Mouse (Mus musculus): ENCODE measurements around the gene Ampd2. TPM values are rescaled to one million over a fixed set of nuclear protein-coding genes. Genes with fewer than 3 reads are reported as not detected.
A peak's percentile ranks its signal among the peaks of the same experiment; 100 is the strongest.

Ampd2 gene
- polyA plus RNA-seq, 1 experiment from 2014 or later: 66.2 TPM

- no peaks in the 10 kb centered on the region for H3K4me1 ChIP-seq (replicated peaks)
- H3K36me3 ChIP-seq: no peaks in the 10 kb centered on the region
- no peak overlapping the region for H3K27ac ChIP-seq (replicated peaks)
- WGBS: 91% methylated on average over 1 of the region's 1 CpGs
- no peak overlapping the region for H3K4me2 ChIP-seq
- H3K27me3 ChIP-seq: no peaks in the 10 kb centered on the region
- no peaks in the 10 kb centered on the region for H3K9me3 ChIP-seq
- no peak overlapping the region for H3K4me3 ChIP-seq
- H3K9ac ChIP-seq: no peak overlapping the region
- no peak for ATAC-seq (ENCODE audit: low FRiP score, low read depth)
These were observed 7.7 kb upstream of the Ampd2 start for GRCm38 (mm10) chr3:108094146-108094545.

GRCm38 (mm10) chr3:108093306-108093705, 6.9 kb upstream of the Ampd2 start:
- no peak for ATAC-seq (ENCODE audit: low FRiP score, low read depth)
- H3K9me3 ChIP-seq: no peaks in the 10 kb centered on the region
- H3K4me1 ChIP-seq (replicated peaks): no peaks in the 10 kb centered on the region
- H3K4me2 ChIP-seq: no peak overlapping the region
- H3K36me3 ChIP-seq: no peaks in the 10 kb centered on the region
- H3K27me3 ChIP-seq: no peaks in the 10 kb centered on the region
- no peak overlapping the region for H3K4me3 ChIP-seq
- H3K27ac ChIP-seq (replicated peaks): no peak overlapping the region
- no peak overlapping the region for H3K9ac ChIP-seq
- WGBS: 60% methylated on average over 6 of the region's 6 CpGs

DNA sequence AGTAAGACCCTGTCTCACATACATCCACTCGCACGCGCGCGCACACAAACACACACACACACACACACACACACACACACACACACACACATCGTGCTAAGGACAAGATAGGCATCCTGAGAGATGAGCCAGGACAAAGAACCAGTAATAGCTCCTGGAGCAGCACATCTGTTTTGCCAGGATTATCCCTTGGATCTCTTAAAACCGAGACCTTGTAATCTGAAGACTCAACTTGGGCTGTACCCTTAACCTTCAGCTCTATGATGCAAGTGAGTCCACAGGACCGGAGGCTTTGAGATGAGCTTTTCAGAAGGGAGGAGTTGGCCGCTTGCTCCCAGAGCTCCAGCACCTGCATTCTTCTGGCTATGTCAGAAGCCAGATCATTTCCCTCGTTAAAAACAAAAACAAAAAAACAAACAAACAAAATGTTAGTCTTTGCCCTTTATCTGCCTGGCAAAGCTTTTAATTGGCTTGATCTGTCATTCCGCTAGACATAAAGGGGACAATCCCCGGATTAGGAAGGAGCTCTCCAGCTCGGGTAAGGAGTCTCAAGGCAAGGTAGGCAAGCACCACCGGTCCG, 6.2 kb upstream of the Ampd2 start, which contains the start of gene Gnat2:
Gene Gnat2 (plus strand): TSS at position 254 of the 580 bp plus-strand sequence.
- no peak within 1 kb of the TSS for H3K27ac ChIP-seq (replicated peaks)
- ATAC-seq (ENCODE audit: low FRiP score, low read depth): no peak
- H3K9ac ChIP-seq: no peak within 1 kb of the TSS
- no peaks in the 10 kb centered on the region for H3K9me3 ChIP-seq
- 87% methylated on average over 15 of the region's 15 CpGs for WGBS
- no peak within 1 kb of the TSS for H3K4me3 ChIP-seq
- H3K27me3 ChIP-seq: no peaks in the 10 kb centered on the region
- H3K36me3 ChIP-seq: no peaks in the 10 kb centered on the region
- H3K4me1 ChIP-seq (replicated peaks): no peaks in the 10 kb centered on the region
- H3K4me2 ChIP-seq: no peak within 1 kb of the TSS

- H3K9ac ChIP-seq: no peak overlapping the region
These were observed 5.6 kb upstream of the Ampd2 start for GRCm38 (mm10) chr3:108092030-108092429.

GRCm38 (mm10) chr3:108090561-108090960, 4.1 kb upstream of the Ampd2 start:
- Histone ChIP-seq H3K9ac (no peak overlapping the region), H3K9me3 (no peaks in the 10 kb centered on the region)
- WGBS: 83% methylated on average over 2 of the region's 2 CpGs

More at GRCm38 (mm10) chr3:108092030-108092429, 5.6 kb upstream of the Ampd2 start:
- H3K4me3 ChIP-seq: no peak overlapping the region
- ATAC-seq (ENCODE audit: low FRiP score, low read depth): no peak
- no peaks in the 10 kb centered on the region for H3K4me1 ChIP-seq (replicated peaks)
- H3K9me3 ChIP-seq: no peaks in the 10 kb centered on the region
- H3K27ac ChIP-seq (replicated peaks): no peak overlapping the region
- no peak overlapping the region for H3K4me2 ChIP-seq
- H3K36me3 ChIP-seq: no peaks in the 10 kb centered on the region
- 84% methylated on average over 6 of the region's 6 CpGs for WGBS
- no peaks in the 10 kb centered on the region for H3K27me3 ChIP-seq

DNA sequence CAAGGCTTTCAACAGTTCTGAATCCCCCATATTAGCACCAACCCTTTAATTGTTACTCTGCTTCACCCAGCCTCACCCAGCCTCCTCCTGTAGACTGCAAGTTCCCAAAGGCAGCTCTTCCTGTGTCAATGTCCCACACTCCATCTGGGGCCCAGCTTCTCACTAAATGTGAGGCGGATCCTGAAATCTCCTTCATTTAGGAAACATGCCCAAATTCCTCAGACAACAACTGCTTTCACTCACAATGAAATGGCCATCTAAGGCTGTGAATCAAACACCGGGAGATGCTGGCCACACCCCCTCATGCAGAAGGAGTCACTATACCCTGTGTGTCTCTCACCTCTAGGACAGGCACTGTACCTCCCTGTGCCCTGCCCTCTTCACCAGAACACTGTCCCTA, 3.5 kb upstream of the Ampd2 start:
- Histone ChIP-seq H3K27ac (replicated peaks) (no peak overlapping the region), H3K9ac (no peak overlapping the region), H3K36me3 (no peaks in the 10 kb centered on the region), H3K27me3 (no peaks in the 10 kb centered on the region), H3K4me1 (replicated peaks) (peaks cover 18% of the 10 kb centered on the region), H3K9me3 (no peaks in the 10 kb centered on the region), H3K4me3 (no peak overlapping the region), H3K4me2 (no peak overlapping the region)
- no peak for ATAC-seq (ENCODE audit: low FRiP score, low read depth)
- WGBS: 36% methylated on average over 2 of the region's 2 CpGs

More at GRCm38 (mm10) chr3:108090561-108090960, 4.1 kb upstream of the Ampd2 start:
- Histone ChIP-seq H3K4me2 (no peak overlapping the region), H3K27ac (replicated peaks) (no peak overlapping the region), H3K36me3 (no peaks in the 10 kb centered on the region), H3K4me1 (replicated peaks) (peaks cover 13% of the 10 kb centered on the region), H3K4me3 (no peak overlapping the region), H3K27me3 (no peaks in the 10 kb centered on the region)
- no peak for ATAC-seq (ENCODE audit: low FRiP score, low read depth)

- ATAC-seq (ENCODE audit: low FRiP score, low read depth): no peak
- no peaks in the 10 kb centered on the region for H3K36me3 ChIP-seq
- peaks cover 28% of the 10 kb centered on the region for H3K4me1 ChIP-seq (replicated peaks)
- WGBS: 32% methylated on average over 5 of the region's 5 CpGs
- no peak overlapping the region for H3K4me2 ChIP-seq
- H3K9ac ChIP-seq: no peak overlapping the region
- H3K27me3 ChIP-seq: no peaks in the 10 kb centered on the region
- no peak overlapping the region for H3K4me3 ChIP-seq
- H3K9me3 ChIP-seq: no peaks in the 10 kb centered on the region
- no peak overlapping the region for H3K27ac ChIP-seq (replicated peaks)
These were observed 2.5 kb upstream of the Ampd2 start for GRCm38 (mm10) chr3:108088842-108089380.

GRCm38 (mm10) chr3:108087329-108087728, 878 bp upstream of the Ampd2 start:
- H3K36me3 ChIP-seq: no peaks in the 10 kb centered on the region
- H3K4me2 ChIP-seq: no peak overlapping the region
- no peak for ATAC-seq (ENCODE audit: low FRiP score, low read depth)
- H3K27me3 ChIP-seq: no peaks in the 10 kb centered on the region
- H3K9me3 ChIP-seq: no peaks in the 10 kb centered on the region
- no peak overlapping the region for H3K27ac ChIP-seq (replicated peaks)
- H3K9ac ChIP-seq: no peak overlapping the region
- WGBS: 73% methylated on average over 3 of the region's 3 CpGs
- H3K4me3 ChIP-seq: no peak overlapping the region
- H3K4me1 ChIP-seq (replicated peaks): peaks cover 43% of the 10 kb centered on the region

DNA sequence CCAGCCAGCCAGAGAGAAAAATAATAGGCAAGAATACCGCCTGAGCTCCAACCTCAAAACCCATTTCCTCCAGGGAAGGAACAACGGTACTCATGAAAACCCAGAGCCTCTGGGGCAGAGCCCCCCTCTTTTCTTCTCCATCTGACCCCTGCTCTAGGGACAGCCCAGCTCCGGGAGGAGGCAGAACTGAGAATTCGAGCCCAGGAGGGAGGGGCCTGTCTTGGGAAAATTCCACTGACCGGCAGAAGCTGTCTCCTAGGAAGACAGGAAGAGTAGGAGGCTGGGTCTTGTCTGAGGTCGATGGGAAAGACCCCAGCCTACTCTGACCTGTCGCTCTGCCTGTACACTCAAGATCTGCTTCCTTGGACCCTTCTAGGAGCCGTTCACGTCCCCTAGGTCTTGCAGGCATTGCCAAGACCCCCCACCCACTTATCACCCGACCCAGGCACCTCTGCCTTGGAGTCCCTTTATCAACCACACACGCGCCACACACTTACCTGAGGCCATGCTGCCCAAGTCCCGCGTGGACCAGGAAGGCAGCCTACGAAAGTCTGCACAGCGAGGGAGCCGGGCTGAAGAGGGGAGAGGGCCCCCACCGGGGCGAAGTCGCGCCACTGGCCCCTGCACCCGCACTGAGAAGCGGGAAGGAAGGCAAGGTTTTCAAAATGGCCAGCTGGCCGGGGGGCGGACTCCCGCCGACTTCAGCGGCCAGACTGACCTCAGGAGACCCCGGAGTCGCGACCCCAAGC, 556 bp downstream of the Ampd2 start:
- Histone ChIP-seq H3K36me3 (no peaks in the 10 kb centered on the region), H3K4me3 (peak overlapping the region; percentile 65), H3K9ac (peak overlapping the region; percentile 65), H3K27me3 (no peaks in the 10 kb centered on the region), H3K4me2 (peak overlapping the region; percentile 100), H3K4me1 (replicated peaks) (peaks cover 54% of the 10 kb centered on the region), H3K9me3 (no peaks in the 10 kb centered on the region), H3K27ac (replicated peaks) (peak overlapping the region; percentile 84)
- peak; percentile 68 for ATAC-seq (ENCODE audit: low FRiP score, low read depth)
- WGBS: under 1% methylated on average over 31 of the region's 31 CpGs

DNA sequence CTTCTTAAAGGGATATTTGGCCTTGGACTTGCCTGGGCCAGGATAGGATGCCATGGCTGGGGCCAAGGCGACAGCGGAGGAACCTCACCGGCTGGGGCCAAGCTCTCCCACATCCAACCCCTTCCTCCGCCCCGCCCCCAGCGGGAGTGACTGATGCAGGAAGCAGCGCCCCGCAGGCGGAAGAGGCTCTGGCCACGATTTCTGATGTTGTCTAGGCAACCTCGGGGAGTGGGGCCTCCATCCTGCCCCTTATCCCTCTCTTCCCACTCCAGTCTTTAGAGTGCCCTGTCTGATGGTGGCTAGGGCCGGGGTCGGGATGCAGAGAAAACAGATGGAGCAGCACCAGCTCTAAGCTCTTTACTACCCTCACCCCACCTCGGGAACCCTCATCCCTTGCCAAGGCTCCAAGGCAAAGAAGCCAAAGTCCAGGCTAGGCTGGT, 1.1 kb downstream of the Ampd2 start:
- Histone ChIP-seq H3K4me3 (peak overlapping the region; percentile 65), H3K36me3 (no peaks in the 10 kb centered on the region; the same call in 1 of the 2 replicates), H3K27ac (replicated peaks) (peak overlapping the region; percentile 84), H3K27me3 (no peaks in the 10 kb centered on the region), H3K9me3 (no peaks in the 10 kb centered on the region), H3K4me2 (peak overlapping the region; percentile 100), H3K4me1 (replicated peaks) (peaks cover 54% of the 10 kb centered on the region), H3K9ac (peak overlapping the region; percentile 65)
- WGBS: 0% methylated on average over 14 of the region's 14 CpGs
- ATAC-seq (ENCODE audit: low FRiP score, low read depth): peak; percentile 87

DNA sequence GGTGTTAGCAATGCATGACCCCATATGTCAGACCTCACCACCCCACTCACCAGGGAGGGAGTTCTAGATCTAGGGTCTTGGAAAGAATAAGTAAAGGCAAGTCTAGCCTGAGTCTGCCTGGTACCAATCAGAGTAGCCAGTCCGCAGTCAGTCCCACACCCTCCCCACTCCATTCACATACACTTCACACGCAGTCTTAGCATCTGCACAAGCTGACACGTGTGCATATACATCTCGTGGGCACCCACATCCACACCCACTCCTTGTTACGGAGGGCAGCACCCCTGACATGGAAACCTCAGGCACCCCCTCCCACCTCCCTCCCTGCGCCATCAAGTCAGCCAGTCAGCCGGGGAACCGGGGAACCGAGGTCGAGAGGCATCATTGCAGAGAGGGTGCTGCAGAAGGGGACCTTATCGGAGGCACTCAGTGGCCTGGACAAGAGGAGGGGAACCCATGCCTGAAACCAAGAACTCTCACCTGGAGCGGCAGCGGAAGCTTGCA, 1.6 kb downstream of the Ampd2 start:
- WGBS: 7% methylated on average over 13 of the region's 13 CpGs
- Histone ChIP-seq H3K9me3 (no peaks in the 10 kb centered on the region), H3K4me2 (peak overlapping the region; percentile 100), H3K36me3 (no peaks in the 10 kb centered on the region; the same call in 1 of the 2 replicates), H3K4me1 (replicated peaks) (peaks cover 54% of the 10 kb centered on the region), H3K27me3 (no peaks in the 10 kb centered on the region), H3K4me3 (peak overlapping the region; percentile 65), H3K9ac (peak overlapping the region; percentile 65), H3K27ac (replicated peaks) (peak overlapping the region; percentile 84)
- peak; percentile 17 for ATAC-seq (ENCODE audit: low FRiP score, low read depth)

GRCm38 (mm10) chr3:108083904-108084407, 2.5 kb downstream of the Ampd2 start:
- Histone ChIP-seq H3K9ac (no peak overlapping the region), H3K4me1 (replicated peaks) (peaks cover 54% of the 10 kb centered on the region), H3K36me3 (peaks cover 7% of the 10 kb centered on the region; the same call in 1 of the 2 replicates), H3K27ac (replicated peaks) (no peak overlapping the region), H3K4me2 (peak overlapping the region; percentile 100), H3K4me3 (peak overlapping the region; percentile 65; the same call in 1 of the 2 replicates), H3K9me3 (no peaks in the 10 kb centered on the region), H3K27me3 (no peaks in the 10 kb centered on the region)
- 71% methylated on average over 4 of the region's 4 CpGs for WGBS
- ATAC-seq (ENCODE audit: low FRiP score, low read depth): no peak

All from hindbrain, embryonic 15.5 days (tissue).